ENCODE assay signal across 10 mouse cellular contexts in the genomic region with DNA sequence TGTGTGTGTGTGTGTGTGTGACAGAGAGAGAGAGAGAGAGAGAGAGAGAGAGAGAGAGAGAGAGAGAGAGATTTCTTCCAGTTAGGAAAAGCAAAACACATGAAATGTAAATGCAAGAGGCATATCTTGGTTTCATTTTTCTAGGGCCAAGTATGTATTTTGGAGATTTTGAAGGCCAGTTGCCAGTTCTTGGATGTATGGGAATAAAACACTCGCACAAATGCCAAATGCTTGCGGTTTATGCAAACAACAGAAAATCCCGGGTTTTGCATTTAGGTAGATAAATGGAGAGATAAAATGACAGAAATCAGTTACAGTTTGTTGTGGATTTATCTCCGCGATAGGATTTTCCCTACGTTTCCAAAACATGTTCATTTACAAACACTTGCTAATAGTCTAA.
A peak's percentile ranks its signal among the peaks of the same experiment; 100 is the strongest.
DNase-seq lines count a peak whose midpoint lies in the region; ATAC-seq lines count a peak whose summit lies in the region.
"Had no signal": no experiment of that assay in that cellular context is flagged by ENCODE, and none has a peak within 500 bp of the region (broad histone marks: within the 10 kb centered on the region; RNA-seq: fewer than 3 reads in every experiment).

No protein-coding gene starts in this region.

- peak overlapping the region; percentile 68 for H3K4me3 ChIP-seq in heart, embryonic 10.5 days
- peak overlapping the region; percentile 91 for H3K4me3 ChIP-seq in megakaryocyte, embryonic 14.5 days (replicated peaks)
- peak overlapping the region; percentile 32; the same call in 1 of the 2 replicates for H3K4me3 ChIP-seq in hindbrain, embryonic 14.5 days (replicated peaks; ENCODE audit: low read length)
- H3K4me3 ChIP-seq in neural tube, embryonic 13.5 days = no peak overlapping the region

- H3K4me2 ChIP-seq in hindbrain, embryonic 14.5 days (replicated peaks) = peak overlapping the region; percentile 63
- peak overlapping the region; percentile 61 for H3K4me2 ChIP-seq in neural tube, embryonic 13.5 days

- H3K9me3 ChIP-seq in heart, embryonic 10.5 days = no peaks in the 10 kb centered on the region
- H3K9me3 ChIP-seq in megakaryocyte, embryonic 14.5 days = no peaks in the 10 kb centered on the region
- H3K9me3 ChIP-seq in hindbrain, embryonic 14.5 days (ENCODE audit: control insufficient read depth, low read length) = no peaks in the 10 kb centered on the region
- H3K9me3 ChIP-seq in neural tube, embryonic 13.5 days = no peaks in the 10 kb centered on the region

- ATAC-seq in megakaryocyte, adult 5-6 weeks (ENCODE audit: poor library complexity, severe bottlenecking) = no peak
- ATAC-seq in hindbrain, embryonic 14.5 days (ENCODE audit: low FRiP score) = no peak
- no peak for ATAC-seq in neural tube, embryonic 13.5 days (ENCODE audit: low read depth)

- DNase-seq in heart, embryonic 10.5 days (ENCODE audit: low spot score) = no peak
- DNase-seq in heart, adult 18-20 months = no peak
- no peak for DNase-seq in hindbrain, embryonic 14.5 days (ENCODE audit: low spot score)
- no peak for DNase-seq in gastrocnemius, postnatal 25 days
- no peak for DNase-seq in thymus, postnatal 4 days
- DNase-seq: adrenal gland, postnatal 25 days; cerebellum, adult 8-10 months had no signal

- H3K27ac ChIP-seq in heart, embryonic 10.5 days = no peak overlapping the region
- H3K27ac ChIP-seq in hindbrain, embryonic 14.5 days = no peak overlapping the region
- H3K27ac ChIP-seq in neural tube, embryonic 13.5 days (replicated peaks) = no peak overlapping the region

- H3K36me3 ChIP-seq in heart, embryonic 10.5 days = no peaks in the 10 kb centered on the region
- H3K36me3 ChIP-seq in megakaryocyte, embryonic 14.5 days (replicated peaks; ENCODE audit: low read length) = no peaks in the 10 kb centered on the region
- no peaks in the 10 kb centered on the region for H3K36me3 ChIP-seq in hindbrain, embryonic 14.5 days (replicated peaks; ENCODE audit: control insufficient read depth, insufficient read depth)
- H3K36me3 ChIP-seq in neural tube, embryonic 13.5 days = no peaks in the 10 kb centered on the region

- no peak overlapping the region for H3K9ac ChIP-seq in hindbrain, embryonic 14.5 days
- H3K9ac ChIP-seq in neural tube, embryonic 13.5 days = no peak overlapping the region

- peaks cover 66% of the 10 kb centered on the region for H3K27me3 ChIP-seq in heart, embryonic 10.5 days (ENCODE audit: insufficient read depth, poor library complexity, severe bottlenecking)
- peaks cover 63% of the 10 kb centered on the region for H3K27me3 ChIP-seq in megakaryocyte, embryonic 14.5 days (replicated peaks)
- peaks cover 79% of the 10 kb centered on the region for H3K27me3 ChIP-seq in hindbrain, embryonic 14.5 days (ENCODE audit: control insufficient read depth, insufficient read depth, low read length)
- H3K27me3 ChIP-seq in neural tube, embryonic 13.5 days = peaks cover 84% of the 10 kb centered on the region

- WGBS in heart, embryonic 10.5 days = 6% methylated on average over 6 of the region's 6 CpGs
- WGBS in hindbrain, embryonic 14.5 days = 6% methylated on average over 6 of the region's 6 CpGs
- 4% methylated on average over 6 of the region's 6 CpGs for WGBS in neural tube, embryonic 13.5 days

- H3K4me1 ChIP-seq in heart, embryonic 10.5 days = peaks cover 11% of the 10 kb centered on the region
- peaks cover 34% of the 10 kb centered on the region for H3K4me1 ChIP-seq in megakaryocyte, embryonic 14.5 days
- H3K4me1 ChIP-seq in hindbrain, embryonic 14.5 days (replicated peaks; ENCODE audit: control insufficient read depth, insufficient read depth, low read length) = peaks cover 14% of the 10 kb centered on the region
- peaks cover 26% of the 10 kb centered on the region for H3K4me1 ChIP-seq in neural tube, embryonic 13.5 days (replicated peaks)
